Mouse (Mus musculus): ENCODE measurements around the gene Wdr35. TPM values are rescaled to one million over a fixed set of nuclear protein-coding genes. Genes with fewer than 3 reads are reported as not detected.

Gene Wdr35
- polyA plus RNA-seq, 1 experiment from 2014 or later, result 14.7 TPM

DNA sequence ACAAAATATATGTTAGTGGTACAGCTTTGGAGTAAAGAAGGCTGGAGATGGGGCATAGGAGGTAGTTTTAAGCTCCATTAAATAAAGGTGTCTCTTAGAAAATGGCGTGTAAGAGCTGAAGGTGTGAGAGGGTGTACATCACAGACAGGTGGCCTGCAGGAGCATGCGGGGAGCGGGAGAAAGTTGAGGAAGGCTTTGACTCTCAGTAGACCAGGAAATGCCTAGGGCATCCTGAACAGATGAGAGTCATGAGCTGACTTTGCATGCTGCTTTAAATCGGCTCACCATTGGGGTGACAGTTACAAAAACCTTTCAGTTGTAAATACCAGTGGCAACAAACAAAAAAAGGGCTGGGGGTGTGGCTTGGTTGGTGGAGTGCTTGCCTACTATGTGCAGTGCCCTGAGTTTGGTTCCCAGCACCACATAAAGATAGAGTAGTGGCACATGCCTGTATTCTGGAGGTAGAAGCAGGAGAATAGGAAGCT is 32.5 kb upstream of the Wdr35 start:
- Histone ChIP-seq H3K9ac (ENCODE audit: low read length) (no peak overlapping the region), H3K4me1 (ENCODE audit: control insufficient read depth, insufficient read depth, low read length) (no peaks in the 10 kb centered on the region), H3K4me2 (ENCODE audit: low read depth, low read length) (no peak overlapping the region), H3K4me3 (replicated peaks; ENCODE audit: low read length) (no peak overlapping the region), H3K27ac (ENCODE audit: low read length) (no peak overlapping the region), H3K36me3 (ENCODE audit: control insufficient read depth, insufficient read depth, low read length) (peaks cover 25% of the 10 kb centered on the region), H3K27me3 (ENCODE audit: control insufficient read depth, insufficient read depth, low read length) (no peaks in the 10 kb centered on the region), H3K9me3 (replicated peaks; ENCODE audit: control insufficient read depth, low read length) (no peaks in the 10 kb centered on the region)
- 67% methylated on average over 4 of the region's 4 CpGs for WGBS
- ATAC-seq (ENCODE audit: insufficient read depth, low FRiP score), result no peak

- H3K27ac ChIP-seq (ENCODE audit: low read length), result no peak overlapping the region
- no peak overlapping the region for H3K4me3 ChIP-seq (replicated peaks; ENCODE audit: low read length)
- H3K4me2 ChIP-seq (ENCODE audit: low read depth, low read length), result no peak overlapping the region
- ATAC-seq (ENCODE audit: insufficient read depth, low FRiP score), result no peak
- no peaks in the 10 kb centered on the region for H3K4me1 ChIP-seq (ENCODE audit: control insufficient read depth, insufficient read depth, low read length)
- H3K36me3 ChIP-seq (ENCODE audit: control insufficient read depth, insufficient read depth, low read length), result peaks cover 20% of the 10 kb centered on the region
- no peaks in the 10 kb centered on the region for H3K9me3 ChIP-seq (replicated peaks; ENCODE audit: control insufficient read depth, low read length)
- H3K27me3 ChIP-seq (ENCODE audit: control insufficient read depth, insufficient read depth, low read length), result no peaks in the 10 kb centered on the region
- 55% methylated on average over 4 of the region's 4 CpGs for WGBS
- no peak overlapping the region for H3K9ac ChIP-seq (ENCODE audit: low read length)
These were observed 31.8 kb upstream of the Wdr35 start for GRCm38 (mm10) chr12:8941699-8942392.

DNA sequence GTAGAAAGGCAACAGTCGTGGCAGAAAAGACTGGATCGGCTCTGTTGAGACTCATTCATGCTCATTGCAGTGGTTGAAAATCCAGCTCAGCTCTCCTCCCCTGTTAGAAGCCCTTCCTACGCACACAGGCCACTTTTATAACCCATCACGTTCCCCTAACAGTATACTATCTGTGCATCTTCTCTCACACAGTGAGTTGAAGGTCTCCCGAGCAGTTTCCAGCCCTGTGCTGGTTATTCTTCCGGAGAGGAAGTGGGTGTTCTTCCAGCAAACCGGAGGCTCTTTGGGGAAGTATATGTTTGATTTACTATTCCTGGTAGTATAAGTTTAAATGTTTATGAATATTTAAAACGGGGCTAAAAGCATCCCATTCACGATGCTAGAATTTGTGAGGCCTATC is 26.5 kb upstream of the Wdr35 start:
- no peaks in the 10 kb centered on the region for H3K9me3 ChIP-seq (replicated peaks; ENCODE audit: control insufficient read depth, low read length)
- H3K4me2 ChIP-seq (ENCODE audit: low read depth, low read length), result peak overlapping the region; percentile 99
- no peak overlapping the region for H3K27ac ChIP-seq (ENCODE audit: low read length)
- 0 out of 2 replicates have a peak, but pooled peaks cover 3% of the 10 kb centered on the region for H3K4me1 ChIP-seq (ENCODE audit: control insufficient read depth, insufficient read depth, low read length)
- peak overlapping the region; percentile 52 for H3K4me3 ChIP-seq (replicated peaks; ENCODE audit: low read length)
- WGBS, result 47% methylated on average over 9 of the region's 9 CpGs
- peak overlapping the region; percentile 64; the same call in 1 of the 2 replicates for H3K9ac ChIP-seq (ENCODE audit: low read length)
- H3K27me3 ChIP-seq (ENCODE audit: control insufficient read depth, insufficient read depth, low read length), result 0 out of 2 replicates have a peak, but pooled peaks cover 4% of the 10 kb centered on the region
- no peak for ATAC-seq (ENCODE audit: insufficient read depth, low FRiP score)
- no peaks in the 10 kb centered on the region for H3K36me3 ChIP-seq (ENCODE audit: control insufficient read depth, insufficient read depth, low read length)

- H3K9ac ChIP-seq (ENCODE audit: low read length), result peak within 1 kb of the TSS; percentile 64
- ATAC-seq (ENCODE audit: insufficient read depth, low FRiP score), result peak; percentile 77; the same call in 1 of the 2 replicates
These were observed 25.8 kb upstream of the Wdr35 start, which contains the start of gene Matn3 for GRCm38 (mm10) chr12:8947714-8948464. TSS of gene Matn3 (plus strand) at chr12:8947929.

DNA sequence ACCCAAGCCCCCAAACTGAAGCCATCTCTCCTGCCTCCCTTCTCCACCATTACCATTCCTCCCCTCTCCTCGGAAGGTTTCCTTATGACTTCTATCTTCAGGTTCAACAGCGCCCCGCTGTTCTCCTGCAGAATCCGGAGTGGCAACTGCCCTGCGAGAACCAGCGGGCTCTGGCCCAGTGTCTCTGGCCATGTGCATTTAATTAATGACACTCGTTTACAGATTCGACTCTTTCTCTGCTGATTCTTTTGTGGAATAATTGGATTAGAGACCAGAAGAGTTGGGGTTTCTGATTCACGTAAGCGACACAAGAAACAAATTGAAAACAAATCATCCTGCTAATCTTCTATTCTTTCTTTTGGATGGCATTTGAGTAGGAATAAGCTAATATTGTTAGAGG is 20.6 kb upstream of the Wdr35 start:
- 77% methylated on average over 10 of the region's 10 CpGs for WGBS
- no peak overlapping the region for H3K27ac ChIP-seq (ENCODE audit: low read length)
- H3K4me1 ChIP-seq (ENCODE audit: control insufficient read depth, insufficient read depth, low read length), result 0 out of 2 replicates have a peak, but pooled peaks cover under 1% of the 10 kb centered on the region
- no peaks in the 10 kb centered on the region for H3K36me3 ChIP-seq (ENCODE audit: control insufficient read depth, insufficient read depth, low read length)
- H3K9me3 ChIP-seq (replicated peaks; ENCODE audit: control insufficient read depth, low read length), result no peaks in the 10 kb centered on the region
- H3K4me3 ChIP-seq (replicated peaks; ENCODE audit: low read length), result no peak overlapping the region
- H3K27me3 ChIP-seq (ENCODE audit: control insufficient read depth, insufficient read depth, low read length), result 0 out of 2 replicates have a peak, but pooled peaks cover 4% of the 10 kb centered on the region
- no peak overlapping the region for H3K4me2 ChIP-seq (ENCODE audit: low read depth, low read length)
- no peak for ATAC-seq (ENCODE audit: insufficient read depth, low FRiP score)
- H3K9ac ChIP-seq (ENCODE audit: low read length), result no peak overlapping the region

More at GRCm38 (mm10) chr12:8947714-8948464, 25.8 kb upstream of the Wdr35 start, which contains the start of gene Matn3:
- Histone ChIP-seq H3K4me2 (ENCODE audit: low read depth, low read length) (peak within 1 kb of the TSS; percentile 99), H3K27me3 (ENCODE audit: control insufficient read depth, insufficient read depth, low read length) (0 out of 2 replicates have a peak, but pooled peaks cover 4% of the 10 kb centered on the region), H3K27ac (ENCODE audit: low read length) (no peak within 1 kb of the TSS), H3K36me3 (ENCODE audit: control insufficient read depth, insufficient read depth, low read length) (no peaks in the 10 kb centered on the region), H3K9me3 (replicated peaks; ENCODE audit: control insufficient read depth, low read length) (no peaks in the 10 kb centered on the region), H3K4me3 (replicated peaks; ENCODE audit: low read length) (peak within 1 kb of the TSS; percentile 52), H3K4me1 (ENCODE audit: control insufficient read depth, insufficient read depth, low read length) (0 out of 2 replicates have a peak, but pooled peaks cover 3% of the 10 kb centered on the region)
- WGBS, result 2% methylated on average over 42 of the region's 42 CpGs

DNA sequence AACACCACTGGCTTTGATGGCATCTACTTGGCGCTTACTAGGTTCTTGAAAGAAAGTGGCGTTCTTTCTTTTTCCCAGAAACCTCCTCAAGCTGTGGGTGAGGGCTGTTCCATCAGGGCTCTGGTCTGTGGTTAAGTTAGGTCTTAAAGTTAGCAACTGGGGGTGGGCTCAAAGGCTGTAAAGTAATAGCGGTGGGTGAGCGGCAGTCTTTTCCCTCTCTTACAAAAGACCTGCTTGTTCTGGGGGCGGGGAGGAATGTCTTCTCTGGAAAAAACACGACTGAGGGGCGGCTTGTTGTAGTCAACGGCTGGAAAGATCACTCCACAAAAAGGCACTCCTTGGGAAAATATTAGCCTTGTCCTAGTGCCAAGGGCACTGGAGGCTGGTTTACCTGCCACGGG is 19.5 kb upstream of the Wdr35 start:
- ATAC-seq (ENCODE audit: insufficient read depth, low FRiP score), result no peak
- Histone ChIP-seq H3K4me1 (ENCODE audit: control insufficient read depth, insufficient read depth, low read length) (no peaks in the 10 kb centered on the region), H3K4me3 (replicated peaks; ENCODE audit: low read length) (no peak overlapping the region), H3K27ac (ENCODE audit: low read length) (no peak overlapping the region), H3K4me2 (ENCODE audit: low read depth, low read length) (no peak overlapping the region), H3K9ac (ENCODE audit: low read length) (no peak overlapping the region), H3K9me3 (replicated peaks; ENCODE audit: control insufficient read depth, low read length) (no peaks in the 10 kb centered on the region), H3K36me3 (ENCODE audit: control insufficient read depth, insufficient read depth, low read length) (no peaks in the 10 kb centered on the region), H3K27me3 (ENCODE audit: control insufficient read depth, insufficient read depth, low read length) (0 out of 2 replicates have a peak, but pooled peaks cover under 1% of the 10 kb centered on the region)
- 54% methylated on average over 9 of the region's 9 CpGs for WGBS

DNA sequence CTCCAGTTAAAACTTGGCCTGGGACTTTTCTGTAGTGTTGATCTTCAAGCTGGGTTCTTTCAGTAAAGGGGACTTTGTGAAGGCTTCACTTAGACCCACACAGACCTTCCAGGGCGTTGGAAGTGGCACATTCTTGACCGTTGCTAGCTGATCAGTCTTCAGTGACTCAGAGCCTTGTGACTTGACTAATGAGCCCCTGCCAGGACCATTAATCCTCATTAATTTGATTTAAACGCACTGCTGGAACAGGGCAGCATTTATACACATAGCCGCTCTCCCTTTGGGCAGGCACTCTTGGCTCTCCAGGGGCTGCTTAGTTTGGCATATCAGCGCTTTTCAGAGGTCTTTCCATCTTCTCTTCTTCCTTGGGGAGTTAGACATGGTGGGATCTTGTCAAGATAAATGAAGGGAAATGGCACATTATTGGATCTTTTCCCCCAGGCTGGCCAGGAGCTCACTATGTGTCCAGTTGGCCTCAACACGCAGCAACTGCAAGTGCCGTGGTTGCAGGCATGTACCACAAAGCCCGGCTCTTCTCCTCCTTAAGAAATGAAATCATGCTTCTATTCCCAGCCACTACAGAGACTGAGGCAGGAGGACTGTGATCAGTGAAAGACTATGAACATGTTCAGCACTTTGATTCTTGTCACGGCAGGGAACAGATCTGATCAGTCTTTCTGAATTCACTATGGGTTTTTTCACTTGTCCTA is 11.9 kb upstream of the Wdr35 start:
- H3K4me2 ChIP-seq (ENCODE audit: low read depth, low read length), result no peak overlapping the region
- WGBS, result 57% methylated on average over 9 of the region's 9 CpGs
- no peaks in the 10 kb centered on the region for H3K4me1 ChIP-seq (ENCODE audit: control insufficient read depth, insufficient read depth, low read length)
- no peak overlapping the region for H3K9ac ChIP-seq (ENCODE audit: low read length)
- H3K36me3 ChIP-seq (ENCODE audit: control insufficient read depth, insufficient read depth, low read length), result no peaks in the 10 kb centered on the region
- no peak overlapping the region for H3K4me3 ChIP-seq (replicated peaks; ENCODE audit: low read length)
- H3K9me3 ChIP-seq (replicated peaks; ENCODE audit: control insufficient read depth, low read length), result no peaks in the 10 kb centered on the region
- H3K27me3 ChIP-seq (ENCODE audit: control insufficient read depth, insufficient read depth, low read length), result no peaks in the 10 kb centered on the region
- ATAC-seq (ENCODE audit: insufficient read depth, low FRiP score), result 0 out of 2 replicates have a peak, but pooled peaks have one; percentile 17
- H3K27ac ChIP-seq (ENCODE audit: low read length), result no peak overlapping the region

- no peak overlapping the region; the same call in 1 of the 2 replicates for H3K9ac ChIP-seq (ENCODE audit: low read length)
- H3K4me3 ChIP-seq (replicated peaks; ENCODE audit: low read length), result no peak overlapping the region
- WGBS, result 10% methylated on average over 9 of the region's 9 CpGs
- H3K27me3 ChIP-seq (ENCODE audit: control insufficient read depth, insufficient read depth, low read length), result no peaks in the 10 kb centered on the region
- H3K4me1 ChIP-seq (ENCODE audit: control insufficient read depth, insufficient read depth, low read length), result peaks cover 12% of the 10 kb centered on the region
- peak; percentile 58; the same call in 1 of the 2 replicates for ATAC-seq (ENCODE audit: insufficient read depth, low FRiP score)
- no peak overlapping the region for H3K4me2 ChIP-seq (ENCODE audit: low read depth, low read length)
- H3K36me3 ChIP-seq (ENCODE audit: control insufficient read depth, insufficient read depth, low read length), result no peaks in the 10 kb centered on the region
- no peaks in the 10 kb centered on the region for H3K9me3 ChIP-seq (replicated peaks; ENCODE audit: control insufficient read depth, low read length)
- H3K27ac ChIP-seq (ENCODE audit: low read length), result no peak overlapping the region
These were observed 3.9 kb upstream of the Wdr35 start for GRCm38 (mm10) chr12:8969828-8970227.
